Mouse (Mus musculus) heart, postnatal 10 days (tissue): ENCODE measurements around the gene Sigmar1. TPM values are rescaled to one million over a fixed set of nuclear protein-coding genes. Genes with fewer than 3 reads are reported as not detected.

Experiments
- DNase-seq, 2 experiments: peaks; one replicate each; pipeline ENCODE4 v3.0.0; 2021
- intact Hi-C: fragments of 180-260 bp; cut with DNase I; formaldehyde crosslinking; loops from one replicate; pipeline ENCODE4 v1.15.1; 2025
- total RNA-seq, 2 experiments: library from RNA; stranded (reverse); gene quantifications; 2 replicates each; pipeline ENCODE4 v1.2.3; 2021

Gene Sigmar1
- total RNA-seq, 2 experiments from 2014 or later: 23.8 to 28.6 TPM

DNA sequence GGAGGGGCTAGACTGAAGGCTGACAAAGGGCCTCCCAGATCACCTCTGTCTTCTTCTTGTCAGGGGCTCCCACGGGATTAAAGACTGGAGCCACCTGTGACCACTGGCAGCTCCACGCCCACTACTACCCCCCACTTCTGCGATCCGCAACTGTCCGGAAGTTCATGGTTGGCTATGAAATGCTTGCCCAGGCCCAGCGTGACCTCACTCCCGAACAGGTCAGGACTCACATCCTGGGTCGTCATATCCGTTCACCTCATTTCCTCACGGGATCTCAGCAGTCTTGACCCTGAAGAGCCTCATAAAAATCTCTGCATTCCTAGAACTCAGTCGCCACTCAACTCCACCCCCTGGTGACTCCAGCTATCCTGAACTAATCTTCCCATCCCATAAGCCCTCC, 2.1 kb upstream of the Sigmar1 start:
- DNase-seq: no peak
- intact Hi-C loops: no loop called here

DNA sequence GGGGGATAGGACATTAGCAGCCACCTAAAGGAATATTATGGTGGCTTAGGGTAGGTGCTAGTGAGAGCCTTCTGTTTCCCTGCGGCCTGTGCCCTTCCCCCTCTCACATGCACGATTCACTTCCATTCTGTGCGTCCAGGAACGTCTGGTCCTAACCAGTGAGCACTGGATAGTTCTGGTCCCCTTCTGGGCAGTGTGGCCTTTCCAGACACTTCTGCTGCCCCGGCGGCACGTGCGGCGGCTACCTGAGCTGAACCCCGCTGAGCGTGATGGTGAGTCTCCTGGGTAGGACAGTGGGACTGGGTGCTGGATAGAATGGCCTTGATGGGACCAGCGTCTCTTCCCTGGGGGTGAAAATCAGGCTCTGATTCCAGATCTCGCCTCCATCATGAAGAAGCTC, 1.4 kb upstream of the Sigmar1 start:
- intact Hi-C loops: no loop called here

DNA sequence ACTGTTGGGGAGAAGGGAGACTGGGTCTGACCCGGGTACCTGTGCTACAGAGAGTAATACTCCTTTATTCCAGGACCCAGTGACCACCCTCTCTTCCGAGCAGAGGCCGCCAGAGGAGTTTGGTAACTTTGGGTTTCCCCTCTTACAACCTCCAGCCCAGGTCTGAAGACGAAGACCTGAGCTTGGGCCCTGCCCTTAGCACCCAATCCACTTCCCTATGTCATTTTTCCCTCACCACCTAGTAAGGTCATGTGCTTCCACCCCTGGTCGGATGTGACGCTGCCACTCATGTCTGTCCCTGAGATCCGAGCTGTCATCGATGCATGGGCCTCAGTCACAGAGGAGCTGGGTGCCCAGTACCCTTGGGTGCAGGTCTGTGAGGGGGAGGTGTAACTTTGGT, 483 bp upstream of the Sigmar1 start:
- no peak for DNase-seq
- intact Hi-C loops: no loop called here

More for the DNA sequence above, 1.4 kb upstream of the Sigmar1 start:
- DNase-seq: no peak

DNA sequence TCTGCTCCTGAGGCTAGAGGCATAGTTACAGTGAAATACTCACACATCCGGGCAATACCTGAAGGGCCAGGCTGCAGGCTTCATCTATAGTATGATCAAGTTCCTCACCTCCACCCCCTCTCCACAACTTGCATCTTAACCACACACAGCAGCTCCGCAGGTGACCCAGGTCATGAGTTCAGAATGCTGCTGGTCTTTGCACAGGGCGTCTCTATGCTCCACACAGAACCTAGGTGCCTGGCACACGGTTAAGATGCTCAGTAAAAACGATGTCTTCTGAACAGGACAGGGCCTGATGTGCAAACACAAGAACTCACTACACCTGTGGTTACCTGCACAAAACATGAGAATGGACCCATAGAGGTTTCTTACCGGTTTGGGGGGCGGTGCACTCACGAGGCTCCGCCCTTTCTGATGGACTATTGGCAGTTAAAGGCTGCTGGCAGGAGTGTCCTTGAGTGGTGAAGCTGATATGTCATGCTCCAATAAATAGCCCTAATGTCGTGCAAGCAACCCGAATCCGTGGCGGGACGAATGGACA, 1.1 kb downstream of the Sigmar1 start, which contains the start of gene Galt:
Gene Galt, plus strand, starts transcription at position 432 of the 541 bp plus-strand sequence.
- DNase-seq: no peak
- intact Hi-C loops: no loop called here

DNA sequence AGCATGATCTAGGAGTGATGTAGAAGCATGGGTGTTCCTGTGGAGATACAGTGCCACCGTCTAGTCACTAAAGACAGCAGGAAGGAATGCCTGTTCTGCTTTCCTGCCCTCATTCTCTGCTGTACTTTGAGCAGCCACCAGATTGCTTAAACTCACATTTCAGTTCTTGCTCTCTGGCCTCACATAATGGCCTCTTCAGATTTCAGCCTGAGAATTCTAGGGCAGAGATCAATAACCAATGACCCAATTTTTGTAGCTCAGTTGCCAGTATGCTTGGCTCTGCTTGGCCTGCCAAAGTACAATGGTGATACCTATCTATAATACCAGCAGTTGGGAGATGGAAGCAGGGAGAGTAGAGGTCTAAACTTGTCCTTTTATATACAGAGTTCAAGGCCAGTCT, 10.9 kb downstream of the Sigmar1 start:
- intact Hi-C loops: no loop called here
- no peak for DNase-seq

DNA sequence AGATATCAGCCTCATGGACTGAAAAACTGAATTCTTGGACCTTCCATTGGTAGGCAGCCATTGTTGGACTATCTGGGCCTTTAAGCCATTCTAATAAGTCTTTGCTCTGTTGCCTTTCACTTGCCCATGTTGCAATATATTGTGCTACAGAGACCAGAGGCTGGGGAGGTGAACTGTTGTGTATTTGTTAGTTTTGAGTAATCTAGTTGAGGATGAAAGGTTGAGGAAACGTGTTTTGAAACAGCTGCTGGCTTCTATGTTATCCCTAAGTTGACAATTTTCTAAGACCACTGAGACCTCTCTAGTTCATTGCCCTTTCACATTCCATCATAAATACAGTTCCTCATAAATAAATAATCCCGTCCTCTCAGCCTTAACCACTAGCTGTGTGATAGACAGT, 11.8 kb downstream of the Sigmar1 start:
- intact Hi-C loops: no loop called here
- DNase-seq: no peak

DNA sequence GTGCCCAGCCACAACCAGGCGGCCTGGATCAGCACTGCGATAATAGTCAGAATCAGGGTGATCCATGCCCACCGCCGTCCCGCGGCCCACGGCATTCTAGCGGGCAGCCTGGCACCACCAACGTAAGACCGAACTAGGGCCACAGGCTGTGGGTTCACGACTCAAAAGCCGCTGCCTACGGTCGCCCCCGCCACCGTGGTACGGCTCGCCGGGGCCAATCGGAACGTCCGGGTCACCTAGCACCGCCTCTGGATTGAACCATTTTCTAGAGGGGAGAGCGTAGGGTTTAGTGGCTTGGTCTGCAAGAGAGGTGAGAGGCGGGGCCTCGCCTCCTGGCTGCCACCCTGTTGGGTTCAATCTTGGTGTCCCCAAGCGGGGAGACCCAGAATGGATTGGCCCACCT, 14.8 kb downstream of the Sigmar1 start:
- DNase-seq: peak; percentile 95
- intact Hi-C loops: loop anchor here (2.0 kb wide), 1 partner anchor 18 kb away; the partner anchor contains the start of gene Dctn3

DNA sequence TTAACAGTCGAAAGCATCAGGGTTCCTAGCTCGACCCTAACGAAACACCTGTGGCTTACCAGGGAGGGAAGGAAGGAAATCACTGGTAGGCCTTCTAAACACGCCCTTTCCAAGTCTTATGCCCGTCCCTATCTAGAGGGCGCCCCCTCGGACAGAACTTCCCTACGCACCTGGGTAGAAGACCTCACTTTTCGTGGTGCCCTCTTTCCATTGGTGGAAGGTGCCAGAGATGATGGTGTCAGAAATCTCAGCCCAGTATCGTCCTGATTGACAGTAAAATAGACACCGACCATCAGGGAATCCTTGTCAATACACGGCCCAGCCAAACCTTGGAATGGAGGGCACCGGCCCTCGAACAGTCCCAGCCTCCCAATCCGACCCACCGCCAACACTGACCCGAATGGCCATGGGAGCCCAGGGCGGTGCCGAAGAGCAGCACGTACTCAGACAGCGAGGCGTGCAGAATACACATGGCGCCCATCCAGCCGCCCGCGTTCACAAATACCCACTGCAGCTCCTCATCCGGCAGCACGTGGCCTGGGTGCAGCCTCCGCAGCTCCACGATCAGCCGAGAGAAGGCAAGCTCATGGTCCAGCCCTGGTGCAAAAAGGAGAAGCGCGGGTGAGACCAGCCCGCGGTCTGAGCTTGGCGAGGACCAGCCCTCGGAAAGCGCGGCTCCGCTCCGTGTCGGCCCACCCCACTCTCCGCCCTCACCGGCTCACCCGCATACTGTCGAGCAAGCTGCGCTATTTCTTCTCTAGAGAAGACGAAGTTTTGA, 15.4 kb downstream of the Sigmar1 start:
- DNase-seq: no peak
- intact Hi-C loops: loop anchor here (2.0 kb wide), 1 partner anchor 18 kb away; the partner anchor contains the start of gene Dctn3

DNA sequence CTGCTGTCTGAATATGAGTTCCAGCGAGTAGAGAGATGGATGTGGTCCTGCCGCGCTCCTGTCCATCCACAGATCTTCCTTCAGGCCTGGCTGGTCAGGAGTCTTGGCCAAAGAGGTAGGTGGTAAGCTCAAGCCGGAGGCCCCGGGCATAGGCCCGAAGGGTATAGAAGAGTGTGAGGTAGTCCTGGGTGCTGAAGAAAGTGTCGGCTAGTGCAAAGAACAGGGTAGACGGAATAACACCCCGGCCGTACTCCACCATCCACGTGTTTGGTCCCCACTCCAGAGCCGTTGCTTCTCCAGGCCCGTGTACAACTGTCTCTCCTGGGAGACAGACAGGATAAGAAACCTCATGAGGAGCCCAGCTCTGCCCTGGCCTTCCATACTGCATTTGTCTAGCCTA, 16.7 kb downstream of the Sigmar1 start:
- intact Hi-C loops: no loop called here
- no peak for DNase-seq

DNA sequence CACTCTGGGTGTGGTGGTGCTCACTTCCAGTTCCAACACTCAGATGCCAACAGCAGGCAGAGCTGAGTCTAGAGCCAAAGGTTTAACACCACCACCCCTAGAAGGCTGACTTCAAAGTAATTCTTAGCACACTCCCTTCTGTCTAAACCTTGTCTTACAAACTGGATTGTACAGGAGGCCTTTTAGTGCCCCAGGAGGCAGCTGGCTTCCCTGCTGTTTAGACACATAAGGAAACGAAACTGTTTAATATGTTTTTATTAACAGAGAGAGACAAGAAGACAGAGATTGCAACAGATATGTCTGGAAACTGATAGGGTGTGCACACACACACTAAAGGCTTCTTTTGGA, 17.7 kb downstream of the Sigmar1 start:
- no peak for DNase-seq
- intact Hi-C loops: no loop called here

DNA sequence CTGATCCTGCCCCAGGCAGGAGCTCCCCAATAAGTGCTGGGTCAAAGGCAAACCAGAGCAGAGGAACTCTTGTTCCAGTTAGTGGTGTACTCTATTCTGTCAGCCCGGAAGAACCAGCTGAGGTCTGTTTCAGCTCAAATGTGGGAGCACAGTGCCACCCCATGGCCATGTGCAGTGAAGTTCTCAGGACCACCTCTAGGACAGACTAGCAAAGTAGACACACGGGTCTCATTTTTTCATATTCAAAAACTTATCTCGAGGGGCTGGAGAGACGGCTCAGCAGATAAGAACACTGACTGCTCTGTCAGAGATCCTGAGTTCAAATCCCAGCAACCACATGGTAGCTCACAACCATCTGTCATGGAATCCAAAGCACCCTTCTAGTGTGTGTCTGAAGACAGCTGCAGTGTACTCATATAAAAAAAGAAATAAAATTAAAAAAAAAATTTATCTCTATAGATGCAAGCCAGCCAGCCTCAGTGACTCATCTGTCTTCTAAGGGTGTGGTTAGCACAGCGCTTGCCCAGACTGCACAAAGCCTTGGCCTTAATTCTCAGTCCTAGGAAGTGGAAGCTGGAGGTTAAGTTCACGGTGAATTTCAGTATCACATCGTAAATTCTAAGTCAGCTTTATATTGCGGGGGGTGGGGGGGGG, 18.2 kb downstream of the Sigmar1 start:
- intact Hi-C loops: loop anchor here (1.0 kb wide), 1 partner anchor 22 kb away; no protein-coding TSS in a partner anchor
- peak; percentile 84 to 89 for DNase-seq

DNA sequence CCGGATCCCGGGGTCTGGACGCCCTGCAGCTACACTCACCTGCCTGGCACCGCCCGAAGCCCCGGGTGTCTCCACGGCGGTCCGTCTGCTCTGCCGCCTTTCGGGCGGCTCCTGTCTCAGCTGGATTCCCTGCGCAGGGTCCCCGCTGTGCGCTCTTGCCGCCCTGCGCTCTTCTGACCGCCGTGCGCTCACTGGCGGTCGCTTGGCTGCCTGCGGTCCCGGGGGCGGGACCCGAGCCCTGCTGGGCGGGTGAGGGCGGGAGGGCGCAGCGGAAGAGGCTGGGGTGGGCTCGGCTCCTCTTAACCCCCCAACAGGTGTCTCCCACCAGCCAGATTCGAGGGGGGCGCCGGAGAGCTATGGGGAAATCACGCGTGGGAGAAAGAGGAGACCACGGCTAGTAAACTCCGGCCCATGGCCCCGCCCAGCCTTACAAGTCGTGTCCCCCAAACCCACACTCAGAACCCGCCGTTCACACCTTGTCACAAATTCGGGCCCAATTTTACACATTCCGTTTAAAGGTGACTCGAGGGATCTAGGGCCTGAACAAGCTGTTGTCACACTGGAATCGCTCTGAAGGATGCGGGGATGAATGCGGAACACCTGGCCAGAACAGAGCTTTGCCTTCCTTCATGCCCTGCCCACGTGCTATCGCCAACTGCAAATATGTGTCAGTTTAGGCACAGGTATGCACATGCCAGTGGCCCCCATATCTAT, 24.7 kb downstream of the Sigmar1 start, which contains the start of gene Arid3c:
Gene Arid3c, minus strand, starts transcription at position 91 of the 714 bp plus-strand sequence.
- DNase-seq: no peak
- intact Hi-C loops: no loop called here

DNA sequence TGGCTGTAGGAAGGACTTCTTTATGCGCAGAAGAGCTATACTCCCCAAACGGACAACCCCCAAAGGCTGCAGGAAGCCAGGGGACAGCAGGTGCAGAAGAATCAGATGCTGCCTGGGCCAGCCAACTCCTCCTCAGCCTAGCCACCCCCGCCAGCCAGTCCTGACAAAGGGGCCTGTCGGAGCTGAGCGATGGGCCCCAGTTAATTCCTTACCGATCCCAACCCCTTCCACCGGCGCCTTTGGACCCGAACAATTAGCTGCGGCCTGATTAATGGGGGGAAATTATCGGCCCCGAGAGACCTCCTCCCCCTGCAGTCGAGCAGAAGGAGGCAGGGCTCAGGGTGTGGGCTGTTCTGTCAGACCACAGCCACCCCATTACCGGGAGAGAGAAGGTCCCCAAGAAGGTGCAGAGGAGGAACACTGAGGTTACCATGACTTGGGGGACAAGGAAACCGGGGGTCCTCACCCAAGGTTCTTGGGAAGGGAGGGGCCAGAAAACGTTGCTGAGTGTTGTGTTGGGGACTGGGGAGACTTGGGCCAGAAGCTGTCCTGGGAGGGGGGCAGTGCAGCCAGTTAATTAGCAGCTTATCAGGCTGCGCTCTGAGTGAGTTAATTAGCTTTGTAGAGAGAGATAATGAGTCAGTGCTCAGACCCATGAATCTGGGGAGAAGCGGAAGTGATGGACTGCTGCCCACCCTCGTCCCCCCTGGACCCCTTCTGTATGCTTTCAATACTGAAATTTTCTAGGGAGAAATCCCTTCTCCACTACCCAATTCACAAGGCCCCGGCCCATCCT, 28.9 kb downstream of the Sigmar1 start:
- intact Hi-C loops: no loop called here
- DNase-seq: no peak

DNA sequence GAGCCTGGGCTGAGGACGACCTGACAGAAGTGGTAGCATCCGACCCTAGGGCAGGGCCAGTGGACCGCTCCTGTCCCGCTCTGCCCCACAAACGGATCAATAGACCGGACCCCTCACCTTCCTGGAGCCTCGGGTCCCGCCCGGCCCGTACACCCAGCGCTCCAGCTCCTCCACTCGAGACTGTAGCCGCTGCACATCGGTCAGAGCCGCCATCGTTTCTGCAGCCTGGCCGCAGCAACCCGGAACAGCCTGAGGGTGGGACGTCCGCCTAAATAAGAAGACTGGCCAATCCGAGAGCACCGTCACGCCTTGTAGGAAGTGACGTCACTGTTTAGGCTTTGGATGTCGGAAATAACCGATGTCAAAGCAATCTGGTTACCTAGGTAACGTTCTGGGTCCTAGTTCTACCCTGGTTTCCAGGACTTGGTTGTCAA, 33.0 kb downstream of the Sigmar1 start, which contains the start of gene Dctn3:
Gene Dctn3, minus strand, starts transcription at position 253 of the 434 bp plus-strand sequence.
- DNase-seq: peak; percentile 92 to 94
- intact Hi-C loops: loop anchor here (2.0 kb wide), 1 partner anchor 18 kb away; no protein-coding TSS in a partner anchor

DNA sequence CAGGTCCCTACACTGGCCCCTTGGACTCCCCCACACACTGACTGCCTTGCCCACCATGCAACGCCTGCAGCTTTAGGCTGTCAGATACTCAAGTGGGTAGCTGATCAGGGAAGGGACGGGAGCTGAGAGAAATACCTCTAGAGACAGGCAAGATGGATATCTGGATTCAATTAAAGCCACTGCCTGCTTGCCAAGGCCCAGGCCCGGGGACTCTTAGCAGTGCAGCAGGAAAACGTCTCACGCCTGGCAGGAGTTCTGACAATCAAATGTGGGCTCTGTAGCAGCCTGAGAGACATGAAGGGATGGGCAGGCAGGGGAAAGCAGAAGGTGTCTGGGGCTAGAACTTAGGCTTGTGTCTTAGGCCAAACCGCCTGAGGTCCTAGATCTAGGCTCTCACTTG, 39.1 kb downstream of the Sigmar1 start:
- intact Hi-C loops: no loop called here

DNA sequence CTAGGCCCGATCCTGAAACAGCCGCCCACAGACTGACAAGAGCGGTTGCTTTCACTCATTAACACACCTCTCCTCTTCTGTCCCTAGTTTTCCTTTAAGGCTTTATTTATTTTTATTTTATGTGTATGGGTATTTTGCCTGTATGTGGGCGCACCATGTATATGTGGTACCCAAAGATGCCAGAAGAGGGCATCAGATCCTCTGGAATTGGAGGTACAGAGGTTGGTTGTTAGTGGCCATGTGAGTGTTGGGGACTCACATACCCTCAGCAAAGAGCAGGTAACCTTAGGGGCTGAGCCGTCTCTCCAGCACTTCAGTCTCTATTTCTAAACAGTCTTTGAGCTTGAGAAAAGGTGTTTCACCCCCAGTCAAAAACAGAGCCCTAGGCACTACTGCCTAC, 40.4 kb downstream of the Sigmar1 start:
- DNase-seq: peak; percentile 35 to 61
- intact Hi-C loops: loop anchor here (1.0 kb wide), 1 partner anchor 22 kb away; no protein-coding TSS in a partner anchor

More for the DNA sequence above, 39.1 kb downstream of the Sigmar1 start:
- no peak for DNase-seq

DNA sequence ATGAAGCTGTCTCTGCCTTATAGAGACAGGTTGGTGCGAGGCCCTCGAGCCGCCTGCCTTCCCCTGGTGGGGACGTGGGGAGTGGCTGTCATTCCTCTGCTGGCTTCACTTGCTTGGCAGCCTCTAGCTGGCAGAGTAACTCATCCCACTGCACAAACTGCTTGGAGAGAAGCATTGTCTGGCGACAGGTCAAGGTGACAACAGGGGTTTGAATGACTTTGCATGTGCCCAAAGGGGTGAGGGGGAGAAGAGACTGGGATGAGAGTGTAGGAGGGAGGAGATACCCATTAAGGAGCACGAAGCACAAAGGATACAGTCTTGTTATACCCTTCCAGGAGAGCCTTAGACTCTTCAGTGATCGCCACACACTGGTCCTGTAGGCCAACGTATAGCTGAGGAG, 40.9 kb downstream of the Sigmar1 start:
- intact Hi-C loops: loop anchor here (1.0 kb wide), 1 partner anchor 22 kb away; no protein-coding TSS in a partner anchor
- DNase-seq: no peak

DNA sequence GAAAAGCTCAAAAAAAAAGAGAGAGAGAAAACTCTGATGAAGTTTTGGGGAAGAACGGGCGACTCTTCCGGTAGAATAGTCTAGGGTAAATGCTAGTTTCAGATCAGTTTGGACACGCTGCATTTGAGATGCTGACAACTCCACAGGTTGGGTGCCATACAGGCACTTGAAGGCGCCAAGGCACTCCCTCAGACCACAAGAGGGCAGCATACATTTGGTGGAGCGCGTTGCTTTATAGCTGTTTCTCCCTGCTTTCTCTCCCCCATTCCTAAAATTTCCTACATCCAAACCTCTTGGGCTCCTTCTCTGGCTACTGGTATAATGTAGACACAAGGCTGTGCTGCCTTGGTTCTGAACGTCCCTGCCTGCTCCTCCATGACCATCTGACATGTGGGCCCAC, 41.7 kb downstream of the Sigmar1 start:
- intact Hi-C loops: no loop called here
- DNase-seq: peak; percentile 75 to 83

DNA sequence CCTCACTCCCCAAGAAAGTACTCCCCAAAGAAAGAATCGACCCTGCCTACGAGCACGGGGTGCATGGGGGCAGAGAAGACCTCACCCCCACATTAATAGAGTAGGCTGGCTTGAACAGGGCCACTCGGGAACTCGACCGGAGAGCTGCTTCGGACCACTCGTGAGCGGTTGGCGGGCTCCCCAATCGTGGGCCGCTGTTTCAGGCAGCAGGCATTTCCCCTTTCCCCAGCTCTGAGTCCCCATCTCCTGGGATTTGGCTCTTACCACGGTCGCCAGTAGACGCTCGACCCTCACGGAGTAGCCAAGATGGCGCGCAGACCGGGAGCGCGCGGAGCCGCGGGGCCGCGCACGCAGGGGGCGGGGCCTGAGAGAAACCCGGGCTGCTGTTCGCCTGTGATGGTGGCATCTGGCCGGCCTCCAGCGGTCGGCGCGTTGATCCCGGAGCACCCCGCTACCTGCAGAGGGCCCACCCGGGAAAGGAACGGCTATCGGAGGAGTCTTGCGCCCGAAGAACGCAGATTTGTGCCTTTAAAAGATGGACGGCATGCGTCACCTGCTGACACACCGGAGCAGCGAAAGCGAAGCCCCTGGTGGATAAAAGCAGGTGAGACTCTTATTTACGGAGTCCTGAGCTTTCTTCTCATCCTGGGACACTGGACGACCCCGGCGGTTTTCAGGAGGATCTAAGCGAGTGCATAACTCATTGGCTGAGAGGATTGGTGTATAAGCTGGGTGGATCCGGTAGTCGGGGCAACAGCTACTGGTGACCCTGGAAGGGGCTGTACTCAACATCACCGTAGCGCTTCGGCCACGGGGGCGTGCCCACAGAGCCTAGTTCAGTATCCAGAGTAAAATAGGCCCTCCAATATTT, 42.5 kb downstream of the Sigmar1 start, which contains the start of gene Rpp25l:
Gene Rpp25l, minus strand, starts transcription at position 338 of the 871 bp plus-strand sequence.
- intact Hi-C loops: no loop called here
- DNase-seq: peak; percentile 90 to 92
